Mouse (Mus musculus) stomach, embryonic 16.5 days (tissue): ENCODE measurements around the gene Meiob. TPM values are rescaled to one million over a fixed set of nuclear protein-coding genes. Genes with fewer than 3 reads are reported as not detected.
A peak's percentile ranks its signal among the peaks of the same experiment; 100 is the strongest.

Experiments
- ATAC-seq: fragments of 200-750 bp; cut with Nextera tagmentation; 2 replicates; pipeline ENCODE4 v1.8.0; 2017; ENCODE audit warnings: moderate number of reproducible peaks, moderate TSS enrichment; ENCODE audit not compliant: insufficient read depth, low FRiP score
- H3K27ac ChIP-seq: fragments of 300-500 bp; sonication (generic); 2 replicates; pipeline ENCODE4 v1.5.1; 2014; ENCODE audit warnings: low read length
- H3K27me3 ChIP-seq: fragments of 300-500 bp; sonication (generic); 2 replicates; pipeline ENCODE4 v1.6.1; 2014; ENCODE audit warnings: low read length, control low read depth, mixed read lengths; ENCODE audit not compliant: control insufficient read depth, insufficient read depth
- H3K36me3 ChIP-seq: fragments of 300-500 bp; sonication (generic); 2 replicates; pipeline ENCODE4 v1.6.1; 2014; ENCODE audit warnings: low read length; ENCODE audit not compliant: control insufficient read depth, insufficient read depth
- H3K4me1 ChIP-seq: fragments of 300-500 bp; sonication (generic); 2 replicates; pipeline ENCODE4 v1.6.1; 2014; ENCODE audit warnings: low read length, control low read depth, mixed read lengths; ENCODE audit not compliant: control insufficient read depth, insufficient read depth
- H3K4me2 ChIP-seq: fragments of 300-500 bp; sonication (generic); 2 replicates; pipeline ENCODE4 v1.6.1; 2014; ENCODE audit warnings: low read depth, low read length, mixed read lengths
- H3K4me3 ChIP-seq: fragments of 300-500 bp; sonication (generic); replicated peaks from 2 replicates; pipeline ENCODE4 v1.5.1; 2014; ENCODE audit warnings: mild to moderate bottlenecking, low read length
- H3K9ac ChIP-seq: fragments of 300-500 bp; sonication (generic); 2 replicates; pipeline ENCODE4 v1.6.1; 2014; ENCODE audit warnings: low read length
- H3K9me3 ChIP-seq: fragments of 300-500 bp; sonication (generic); replicated peaks from 2 replicates; pipeline ENCODE4 v1.6.1; 2016; ENCODE audit warnings: low read length, control low read depth; ENCODE audit not compliant: control insufficient read depth
- WGBS: fragments of 180-500 bp; shearing (Covaris S2); extraction: QIAGEN DNeasy Blood & Tissue Kit; methylation state at CpG from one replicate; pipeline ENCODE4 v1.1.7; 2014; 5-methylcytosine and 5-hydroxymethylcytosine counted together
- polyA plus RNA-seq: library from polyadenylated mRNA; unstranded; fragments of >200 nt; fragmentation: Nextera tagmentation; extraction: Ambion mirVana; gene quantifications from 2 replicates; pipeline ENCODE4 v1.2.1, GENCODE M21; 2015

Meiob gene
- polyA plus RNA-seq, 1 experiment from 2014 or later, result 0.10 TPM

GRCm38 (mm10) chr17:24877336-24878116 is 73.4 kb downstream of the Meiob start:
- Histone ChIP-seq H3K27ac (peak overlapping the region; percentile 46; the same call in 1 of the 2 replicates), H3K4me2 (peak overlapping the region; percentile 44), H3K4me3 (peak overlapping the region; percentile 16; the same call in 1 of the 2 replicates), H3K27me3 (no peaks in the 10 kb centered on the region), H3K9ac (peak overlapping the region; percentile 66), H3K4me1 (peaks cover 6% of the 10 kb centered on the region; the same call in 1 of the 2 replicates), H3K36me3 (no peaks in the 10 kb centered on the region), H3K9me3 (no peaks in the 10 kb centered on the region)
- WGBS, result 33% methylated on average over 10 of the region's 10 CpGs
- ATAC-seq, result peak; percentile 38

GRCm38 (mm10) chr17:24878117-24878397 is 74.0 kb downstream of the Meiob start:
- Histone ChIP-seq H3K27ac (peak overlapping the region; percentile 46), H3K9ac (peak overlapping the region; percentile 66), H3K4me2 (peak overlapping the region; percentile 44), H3K4me3 (peak overlapping the region; percentile 16), H3K4me1 (peaks cover 6% of the 10 kb centered on the region; the same call in 1 of the 2 replicates), H3K36me3 (no peaks in the 10 kb centered on the region), H3K27me3 (no peaks in the 10 kb centered on the region), H3K9me3 (no peaks in the 10 kb centered on the region)
- 16% methylated on average over 5 of the region's 5 CpGs for WGBS
- ATAC-seq, result peak; percentile 73

GRCm38 (mm10) chr17:24878531-24878930 is 74.4 kb downstream of the Meiob start:
- Histone ChIP-seq H3K27ac (peak overlapping the region; percentile 46; the same call in 1 of the 2 replicates), H3K4me3 (peak overlapping the region; percentile 3; the same call in 1 of the 2 replicates), H3K36me3 (no peaks in the 10 kb centered on the region), H3K4me1 (peaks cover 6% of the 10 kb centered on the region; the same call in 1 of the 2 replicates), H3K27me3 (no peaks in the 10 kb centered on the region), H3K4me2 (peak overlapping the region; percentile 44; the same call in 1 of the 2 replicates), H3K9me3 (no peaks in the 10 kb centered on the region), H3K9ac (peak overlapping the region; percentile 66)
- WGBS, result 65% methylated on average over 8 of the region's 8 CpGs
- ATAC-seq, result peak; percentile 18; the same call in 1 of the 2 replicates

- H3K4me3 ChIP-seq, result no peak overlapping the region
- no peaks in the 10 kb centered on the region for H3K27me3 ChIP-seq
- H3K27ac ChIP-seq, result no peak overlapping the region
- peaks cover 12% of the 10 kb centered on the region for H3K4me1 ChIP-seq
- WGBS, result 45% methylated on average over 7 of the region's 7 CpGs
- H3K9ac ChIP-seq, result no peak overlapping the region
- H3K4me2 ChIP-seq, result no peak overlapping the region
- H3K36me3 ChIP-seq, result no peaks in the 10 kb centered on the region; the same call in 1 of the 2 replicates
- no peak for ATAC-seq
- no peaks in the 10 kb centered on the region for H3K9me3 ChIP-seq
Measured at GRCm38 (mm10) chr17:24881738-24882440, 77.8 kb downstream of the Meiob start.

GRCm38 (mm10) chr17:24884391-24884790 is 80.3 kb downstream of the Meiob start:
- Histone ChIP-seq H3K27ac (no peak overlapping the region), H3K9ac (no peak overlapping the region), H3K27me3 (no peaks in the 10 kb centered on the region), H3K4me3 (no peak overlapping the region), H3K4me1 (peaks cover 18% of the 10 kb centered on the region), H3K9me3 (no peaks in the 10 kb centered on the region), H3K4me2 (no peak overlapping the region), H3K36me3 (no peaks in the 10 kb centered on the region; the same call in 1 of the 2 replicates)
- WGBS, result 84% methylated on average over 6 of the region's 6 CpGs
- no peak for ATAC-seq

- no peaks in the 10 kb centered on the region for H3K27me3 ChIP-seq
- H3K4me1 ChIP-seq, result peaks cover 18% of the 10 kb centered on the region
- peak overlapping the region; percentile 81 for H3K4me3 ChIP-seq
- 21% methylated on average over 22 of the region's 22 CpGs for WGBS
- H3K36me3 ChIP-seq, result no peaks in the 10 kb centered on the region; the same call in 1 of the 2 replicates
- H3K27ac ChIP-seq, result no peak overlapping the region
- no peaks in the 10 kb centered on the region for H3K9me3 ChIP-seq
- peak overlapping the region; percentile 63 for H3K4me2 ChIP-seq
- peak overlapping the region; percentile 71 for H3K9ac ChIP-seq
- ATAC-seq, result no peak
Measured at GRCm38 (mm10) chr17:24885356-24886133, 81.5 kb downstream of the Meiob start.

- Histone ChIP-seq H3K9ac (peak within 1 kb of the TSS; percentile 90), H3K4me3 (peak within 1 kb of the TSS; percentile 94), H3K36me3 (peaks cover 8% of the 10 kb centered on the region; the same call in 1 of the 2 replicates), H3K4me1 (peaks cover 18% of the 10 kb centered on the region), H3K27ac (peak within 1 kb of the TSS; percentile 64), H3K27me3 (no peaks in the 10 kb centered on the region), H3K4me2 (peak within 1 kb of the TSS; percentile 98), H3K9me3 (no peaks in the 10 kb centered on the region)
- under 1% methylated on average over 69 of the region's 69 CpGs for WGBS
- ATAC-seq, result peak; percentile 97
Measured at GRCm38 (mm10) chr17:24886134-24886931, 82.2 kb downstream of the Meiob start, which contains the start of the genes Nubp2 and Spsb3. Gene Nubp2, minus strand, starts transcription at chr17:24886349. Gene Spsb3, plus strand, starts transcription at chr17:24886643.

GRCm38 (mm10) chr17:24886932-24887271 is 82.8 kb downstream of the Meiob start:
- Histone ChIP-seq H3K9me3 (no peaks in the 10 kb centered on the region), H3K27ac (peak overlapping the region; percentile 64), H3K4me1 (peaks cover 18% of the 10 kb centered on the region), H3K27me3 (no peaks in the 10 kb centered on the region), H3K4me2 (peak overlapping the region; percentile 98), H3K36me3 (peaks cover 8% of the 10 kb centered on the region; the same call in 1 of the 2 replicates), H3K9ac (peak overlapping the region; percentile 90), H3K4me3 (peak overlapping the region; percentile 94)
- peak; percentile 6; the same call in 1 of the 2 replicates for ATAC-seq
- WGBS, result 1% methylated on average over 18 of the region's 18 CpGs
